Mouse (Mus musculus) thymus, adult 2 months (tissue): ENCODE results near the gene Mmp25. TPM values are rescaled to one million over a fixed set of nuclear protein-coding genes. Genes with fewer than 3 reads are reported as not detected.

Experiments used
- DNase-seq: peaks from one replicate; pipeline ENCODE4 v3.0.0; 2021
- H3K27ac ChIP-seq: fragments of 200-500 bp; 2 replicates; pipeline ENCODE4 v1.5.1; 2012; ENCODE audit warnings: low read length, control low read depth; ENCODE audit not compliant: control insufficient read depth, insufficient read depth
- H3K27me3 ChIP-seq: fragments of 200-500 bp; 2 replicates; pipeline ENCODE4 v1.6.1; 2012; ENCODE audit warnings: mild to moderate bottlenecking, low read length, moderate library complexity, mixed read lengths; ENCODE audit not compliant: control insufficient read depth, insufficient read depth
- H3K36me3 ChIP-seq: fragments of 200-500 bp; 2 replicates; pipeline ENCODE4 v1.6.1; 2012; ENCODE audit warnings: mild to moderate bottlenecking, low read length, moderate library complexity; ENCODE audit not compliant: control insufficient read depth, insufficient read depth
- H3K4me1 ChIP-seq: fragments of 200-500 bp; replicated peaks from 2 replicates; pipeline ENCODE4 v1.6.1; 2012; ENCODE audit warnings: low read length; ENCODE audit not compliant: control insufficient read depth, insufficient read depth
- H3K4me3 ChIP-seq: fragments of 200-500 bp; 2 replicates; pipeline ENCODE4 v1.5.1; 2012; ENCODE audit warnings: mild to moderate bottlenecking, low read length, control low read depth, moderate library complexity; ENCODE audit not compliant: control insufficient read depth, insufficient read depth
- CTCF ChIP-seq: fragments of 200-500 bp; IDR thresholded peaks from 2 replicates; pipeline ENCODE4 v1.5.1; 2012; ENCODE audit warnings: mild to moderate bottlenecking, control low read depth, low read length, moderate library complexity, borderline replicate concordance; ENCODE audit not compliant: control insufficient read depth, poor library complexity, insufficient read depth; ENCODE audit errors: extremely low read depth
- POLR2A ChIP-seq: fragments of 200-500 bp; IDR thresholded peaks from 2 replicates; pipeline ENCODE4 v1.6.1; 2012; ENCODE audit warnings: mild to moderate bottlenecking, low read length, control low read depth, moderate library complexity; ENCODE audit not compliant: control insufficient read depth, poor library complexity, insufficient read depth; ENCODE audit errors: extremely low read depth
- WGBS: fragments of 180-500 bp; shearing (Covaris S2); methylation state at CpG from one replicate; pipeline ENCODE4 v1.1.7; 2018; 5-methylcytosine and 5-hydroxymethylcytosine counted together
- polyA plus RNA-seq: library from polyadenylated mRNA; depleted of rRNA; stranded (reverse); fragments of >200 nt; gene quantifications from 2 replicates; pipeline ENCODE4 v1.2.3, GENCODE M21; 2012; rRNA removed

Gene Mmp25
- polyA plus RNA-seq, 1 experiment: 7.2 TPM

DNA sequence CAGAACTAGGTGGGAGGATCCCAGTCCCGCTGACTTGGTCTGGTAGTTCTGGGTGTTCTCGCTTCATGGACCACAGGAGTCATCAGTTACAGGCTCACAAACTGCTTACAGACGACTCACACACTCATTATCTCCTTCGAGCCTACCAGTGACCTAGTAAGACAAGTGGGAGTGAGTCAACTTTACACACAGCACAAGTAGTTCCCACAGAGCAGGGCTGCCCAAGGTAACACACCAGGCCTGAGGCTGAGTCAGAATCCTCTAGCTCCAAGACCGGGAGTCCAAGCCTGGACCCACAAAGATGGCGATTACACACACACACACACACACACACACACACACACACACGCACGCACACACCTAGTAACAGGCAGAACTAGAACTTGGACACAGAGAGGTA is 60.3 kb downstream of the Mmp25 start:
- H3K27ac ChIP-seq: no peak overlapping the region
- TF ChIP-seq POLR2A (no peak), CTCF (no peak)
- no peak for DNase-seq
- no peak overlapping the region for H3K4me3 ChIP-seq
- H3K27me3 ChIP-seq: no peaks in the 10 kb centered on the region; the same call in 1 of the 2 replicates
- no peaks in the 10 kb centered on the region for H3K36me3 ChIP-seq
- peaks cover 8% of the 10 kb centered on the region; the same call in 1 of the 2 replicates for H3K4me1 ChIP-seq
- 89% methylated on average over 8 of the region's 8 CpGs for WGBS

Other genes starting within 250 kb of the Mmp25 start
- gene Vmn2r117, start 165.6 kb downstream of the Mmp25 start, polyA plus RNA-seq: not detected in 2 replicates
- 23.5 and 24.4 TPM in 2 replicates for gene Zfp213, start 81.0 kb downstream of the Mmp25 start, polyA plus RNA-seq
- 2.5 and 3.0 TPM in 2 replicates for gene Zfp13, start 45.8 kb downstream of the Mmp25 start, polyA plus RNA-seq
- gene Zscan10, start 44.4 kb downstream of the Mmp25 start, polyA plus RNA-seq: 0.18 and 0.20 TPM in 2 replicates
- gene Bicdl2, start 15.2 kb upstream of the Mmp25 start, polyA plus RNA-seq: 0.43 and 0.49 TPM in 2 replicates
- 143 and 192 TPM in 2 replicates for gene Hcfc1r1, start 28.3 kb upstream of the Mmp25 start, polyA plus RNA-seq
- 78.3 and 84.5 TPM in 2 replicates for gene Thoc6, start 28.6 kb upstream of the Mmp25 start, polyA plus RNA-seq
- 10.2 and 11.4 TPM in 2 replicates for gene Tnfrsf12a, start 32.2 kb upstream of the Mmp25 start, polyA plus RNA-seq
- gene Cldn6, start 34.0 kb upstream of the Mmp25 start, polyA plus RNA-seq: 0.47 and 0.51 TPM in 2 replicates
- 1.1 and 1.9 TPM in 2 replicates for gene Cldn9, start 38.7 kb upstream of the Mmp25 start, polyA plus RNA-seq
- 0.19 and 0.27 TPM in 2 replicates for gene 1520401A03Rik, start 77.5 kb upstream of the Mmp25 start, polyA plus RNA-seq
- gene Pkmyt1, start 81.1 kb upstream of the Mmp25 start, polyA plus RNA-seq: 145 and 182 TPM in 2 replicates
- 12.4 and 13.2 TPM in 2 replicates for gene Paqr4, start 95.6 kb upstream of the Mmp25 start, polyA plus RNA-seq
- gene Kremen2, start 100.6 kb upstream of the Mmp25 start, polyA plus RNA-seq: 2.8 and 3.8 TPM in 2 replicates
- gene Flywch1, start 126.3 kb upstream of the Mmp25 start, polyA plus RNA-seq: 32.0 and 33.6 TPM in 2 replicates
- gene Flywch2, start 140.8 kb upstream of the Mmp25 start, polyA plus RNA-seq: 2.3 and 4.0 TPM in 2 replicates
- gene Srrm2, start 145.3 kb upstream of the Mmp25 start, polyA plus RNA-seq: 874 and 1,056 TPM in 2 replicates
- 639 and 815 TPM in 2 replicates for gene Elob, start 183.9 kb upstream of the Mmp25 start, polyA plus RNA-seq
- 1.6 and 2.8 TPM in 2 replicates for gene Prss33, start 190.8 kb upstream of the Mmp25 start, polyA plus RNA-seq
- 0.51 and 0.65 TPM in 2 replicates for gene Prss32, start 198.6 kb upstream of the Mmp25 start, polyA plus RNA-seq
- 0.34 and 0.59 TPM in 2 replicates for gene Prss41, start 198.9 kb upstream of the Mmp25 start, polyA plus RNA-seq
- gene Prss21, start 222.8 kb upstream of the Mmp25 start, polyA plus RNA-seq: 0.11 TPM in 1 of 2 replicates, not detected in the other
- 0.58 TPM in 1 of 2 replicates, not detected in the other for gene Dcpp1, start 235.6 kb upstream of the Mmp25 start, polyA plus RNA-seq
- 0.35 and 0.55 TPM in 2 replicates for gene Dcpp2, start 235.6 kb upstream of the Mmp25 start, polyA plus RNA-seq